In genomic region chr4:68612263-68613012, GRCm38 (mm10) we compare ENCODE assay signal across 27 mouse cellular contexts.
DNase-seq lines count a peak whose midpoint lies in the region; ATAC-seq and TF ChIP-seq lines count a peak whose summit lies in the region.
"Had no signal": no experiment of that assay in that cellular context is flagged by ENCODE, and none has a peak within 500 bp of the region (broad histone marks: within the 10 kb centered on the region; RNA-seq: fewer than 3 reads in every experiment).

No protein-coding gene starts in this region.

- H3K4me2 ChIP-seq in lung, embryonic 14.5 days: no peak overlapping the region
- H3K4me2 ChIP-seq in lung, postnatal 0 days (replicated peaks; ENCODE audit: low read depth, low read length): no peak overlapping the region
- H3K4me2 ChIP-seq in limb, embryonic 14.5 days (replicated peaks; ENCODE audit: low read depth, low read length, severe bottlenecking): no peak overlapping the region
- H3K4me2 ChIP-seq in forebrain, embryonic 13.5 days: no peak overlapping the region
- H3K4me2 ChIP-seq: embryonic facial prominence, embryonic 12.5 days; embryonic facial prominence, embryonic 15.5 days; forebrain, embryonic 15.5 days; heart, embryonic 13.5 days; hindbrain, embryonic 12.5 days; hindbrain, embryonic 15.5 days had no signal

- no peaks in the 10 kb centered on the region for H3K9me3 ChIP-seq in lung, embryonic 14.5 days (ENCODE audit: low read depth, low read length)
- no peaks in the 10 kb centered on the region for H3K9me3 ChIP-seq in lung, postnatal 0 days (ENCODE audit: low read length)
- no peaks in the 10 kb centered on the region for H3K9me3 ChIP-seq in limb, embryonic 14.5 days (ENCODE audit: control insufficient read depth, low read length)
- H3K9me3 ChIP-seq in forebrain, embryonic 13.5 days (replicated peaks): no peaks in the 10 kb centered on the region
- H3K9me3 ChIP-seq: embryonic facial prominence, embryonic 12.5 days; embryonic facial prominence, embryonic 15.5 days; forebrain, embryonic 15.5 days; G1E; heart, embryonic 10.5 days; heart, embryonic 13.5 days; hindbrain, embryonic 12.5 days; hindbrain, embryonic 15.5 days had no signal

- TF ChIP-seq POLR2A in limb, embryonic 14.5 days (IDR thresholded peaks at IDR 0.05; ENCODE audit: borderline replicate concordance, extremely low read depth, insufficient read depth, insufficient read length): no peak

- WGBS in lung, embryonic 14.5 days: 73% methylated on average over 5 of the region's 6 CpGs
- WGBS in lung, postnatal 0 days: 64% methylated on average over 5 of the region's 6 CpGs
- 31% methylated on average over 5 of the region's 6 CpGs for WGBS in limb, embryonic 14.5 days
- 94% methylated on average over 5 of the region's 6 CpGs for WGBS in forebrain, embryonic 13.5 days

- no peaks in the 10 kb centered on the region for H3K4me1 ChIP-seq in lung, embryonic 14.5 days (ENCODE audit: insufficient read depth)
- H3K4me1 ChIP-seq in lung, postnatal 0 days (ENCODE audit: insufficient read depth, low read depth, low read length): no peaks in the 10 kb centered on the region
- 0 out of 2 replicates have a peak, but pooled peaks cover 2% of the 10 kb centered on the region for H3K4me1 ChIP-seq in limb, embryonic 14.5 days (ENCODE audit: control insufficient read depth, insufficient read depth, low read length)
- no peaks in the 10 kb centered on the region for H3K4me1 ChIP-seq in forebrain, embryonic 13.5 days
- H3K4me1 ChIP-seq: embryonic facial prominence, embryonic 12.5 days; embryonic facial prominence, embryonic 15.5 days; forebrain, embryonic 15.5 days; heart, embryonic 10.5 days; heart, embryonic 13.5 days; hindbrain, embryonic 12.5 days; hindbrain, embryonic 15.5 days had no signal

- no peak overlapping the region for H3K4me3 ChIP-seq in lung, embryonic 14.5 days (ENCODE audit: low read depth, low read length)
- H3K4me3 ChIP-seq in lung, postnatal 0 days (ENCODE audit: low read depth, low read length): no peak overlapping the region
- no peak overlapping the region for H3K4me3 ChIP-seq in limb, embryonic 14.5 days (replicated peaks; ENCODE audit: low read length)
- no peak overlapping the region for H3K4me3 ChIP-seq in forebrain, embryonic 13.5 days
- H3K4me3 ChIP-seq: embryonic facial prominence, embryonic 12.5 days; embryonic facial prominence, embryonic 15.5 days; forebrain, embryonic 15.5 days; heart, adult 2 months; heart, embryonic 10.5 days; heart, embryonic 13.5 days; hindbrain, embryonic 12.5 days; hindbrain, embryonic 15.5 days had no signal

- DNase-seq in lung, embryonic 14.5 days: peak; percentile 24
- DNase-seq in lung, postnatal 14 days: no peak
- peak; percentile 7 for DNase-seq in lung, postnatal 0 days (ENCODE audit: low spot score)
- DNase-seq in lung, postnatal 36 days: no peak
- peak; percentile 44 for DNase-seq in limb, embryonic 14.5 days (ENCODE audit: low spot score)
- DNase-seq in kidney, postnatal 25 days: no peak
- DNase-seq: adrenal gland, postnatal 10 days; adrenal gland, postnatal 36 days; B cell, adult 2 months; cerebellum, adult 18-20 months; cerebellum, adult 9-10 months; cerebellum, postnatal 25 days; gastrocnemius, postnatal 10 days; gastrocnemius, postnatal 36 days; heart, adult 2 months; heart, postnatal 14 days had no signal

- peak; percentile 35; the same call in 1 of the 2 replicates for ATAC-seq in lung, embryonic 14.5 days (ENCODE audit: insufficient read depth)
- no peak for ATAC-seq in lung, postnatal 0 days
- ATAC-seq in limb, embryonic 14.5 days (ENCODE audit: low FRiP score, low read depth): peak; percentile 89
- no peak for ATAC-seq in forebrain, embryonic 13.5 days
- ATAC-seq: forebrain, embryonic 15.5 days; Patski had no signal

- no peaks in the 10 kb centered on the region for H3K27me3 ChIP-seq in lung, embryonic 14.5 days (ENCODE audit: insufficient read depth, low read length)
- no peaks in the 10 kb centered on the region for H3K27me3 ChIP-seq in lung, postnatal 0 days (replicated peaks; ENCODE audit: insufficient read depth, low read length)
- no peaks in the 10 kb centered on the region for H3K27me3 ChIP-seq in limb, embryonic 14.5 days (ENCODE audit: control insufficient read depth, insufficient read depth, low read length)
- no peaks in the 10 kb centered on the region for H3K27me3 ChIP-seq in forebrain, embryonic 13.5 days
- H3K27me3 ChIP-seq: CH12.LX; embryonic facial prominence, embryonic 12.5 days; embryonic facial prominence, embryonic 15.5 days; forebrain, embryonic 15.5 days; heart, embryonic 13.5 days; hindbrain, embryonic 12.5 days; hindbrain, embryonic 15.5 days; Patski had no signal

- no peak for TF ChIP-seq EP300 in lung, postnatal 0 days (IDR thresholded peaks at IDR 0.05)

- no peak overlapping the region for H3K9ac ChIP-seq in lung, embryonic 14.5 days
- no peak overlapping the region for H3K9ac ChIP-seq in lung, postnatal 0 days (replicated peaks; ENCODE audit: low read depth)
- no peak overlapping the region for H3K9ac ChIP-seq in limb, embryonic 14.5 days (ENCODE audit: low read depth, low read length, severe bottlenecking)
- H3K9ac ChIP-seq in forebrain, embryonic 13.5 days: no peak overlapping the region
- H3K9ac ChIP-seq: embryonic facial prominence, embryonic 12.5 days; embryonic facial prominence, embryonic 15.5 days; forebrain, embryonic 15.5 days; heart, embryonic 13.5 days; hindbrain, embryonic 12.5 days; hindbrain, embryonic 15.5 days had no signal

- H3K36me3 ChIP-seq in lung, embryonic 14.5 days (ENCODE audit: insufficient read depth): no peaks in the 10 kb centered on the region
- H3K36me3 ChIP-seq in lung, postnatal 0 days (ENCODE audit: insufficient read depth, low read length): no peaks in the 10 kb centered on the region
- no peaks in the 10 kb centered on the region for H3K36me3 ChIP-seq in limb, embryonic 14.5 days (ENCODE audit: control insufficient read depth, insufficient read depth, low read length)
- H3K36me3 ChIP-seq in forebrain, embryonic 13.5 days (ENCODE audit: poor library complexity, severe bottlenecking): no peaks in the 10 kb centered on the region
- H3K36me3 ChIP-seq: embryonic facial prominence, embryonic 12.5 days; embryonic facial prominence, embryonic 15.5 days; forebrain, embryonic 15.5 days; G1E; heart, embryonic 10.5 days; heart, embryonic 13.5 days; hindbrain, embryonic 12.5 days; hindbrain, embryonic 15.5 days had no signal

- no peak for TF ChIP-seq CTCF in lung, embryonic 14.5 days (IDR thresholded peaks at IDR 0.05; ENCODE audit: low read depth)
- TF ChIP-seq CTCF in lung, postnatal 0 days (IDR thresholded peaks at IDR 0.05): no peak

- no peak overlapping the region for H3K27ac ChIP-seq in lung, embryonic 14.5 days (ENCODE audit: low read depth)
- no peak overlapping the region for H3K27ac ChIP-seq in lung, postnatal 0 days (ENCODE audit: low read length)
- H3K27ac ChIP-seq in limb, embryonic 14.5 days (replicated peaks; ENCODE audit: low read depth, low read length): no peak overlapping the region
- H3K27ac ChIP-seq in forebrain, embryonic 13.5 days: no peak overlapping the region
- H3K27ac ChIP-seq: embryonic facial prominence, embryonic 12.5 days; embryonic facial prominence, embryonic 15.5 days; forebrain, embryonic 15.5 days; heart, adult 2 months; heart, embryonic 10.5 days; heart, embryonic 13.5 days; hindbrain, embryonic 12.5 days; hindbrain, embryonic 15.5 days had no signal

Comparison
In these comparisons a context has a peak if more than half of its experiments do, and no peak if none do; other contexts are left out.
1. ATAC-seq: peak in lung, embryonic 14.5 days (single experiment) and limb, embryonic 14.5 days (single experiment); none in lung, postnatal 0 days (single experiment) and forebrain, embryonic 13.5 days (single experiment).
2. DNase-seq: peak in lung, embryonic 14.5 days (single experiment), lung, postnatal 0 days (single experiment) and limb, embryonic 14.5 days (single experiment); none in lung, postnatal 14 days (single experiment), lung, postnatal 36 days (single experiment) and kidney, postnatal 25 days (0 of 2).